Mouse (Mus musculus): ENCODE data around the gene Purb. TPM values are rescaled to one million over a fixed set of nuclear protein-coding genes. Genes with fewer than 3 reads are reported as not detected.
"Not testable (repeated sequence)": the region's sequence is repeated elsewhere in the genome, so short reads cannot be mapped to it uniquely, and the experiment has no call there.

Purb gene
- total and polyA plus RNA-seq, 2 experiments from 2014 or later, result 17.1 to 36.9 TPM

GRCm38 (mm10) chr11:6471054-6471453 is 4.7 kb downstream of the Purb start:
- Histone ChIP-seq H3K27me3 (ENCODE audit: insufficient read depth, low read length) (no peaks in the 10 kb centered on the region), H3K4me3 (ENCODE audit: low read length) (peak overlapping the region; percentile 91), H3K4me1 (ENCODE audit: insufficient read depth, low read length) (peaks cover 23% of the 10 kb centered on the region), H3K9me3 (ENCODE audit: low read length) (no peaks in the 10 kb centered on the region), H3K36me3 (ENCODE audit: insufficient read depth, low read length) (peaks cover 3% of the 10 kb centered on the region), H3K27ac (peak overlapping the region; percentile 5; the same call in 1 of the 2 replicates), H3K9ac (replicated peaks; ENCODE audit: low read length) (peak overlapping the region; percentile 30; the same call in 1 of the 2 replicates), H3K4me2 (ENCODE audit: low read depth, low read length) (peak overlapping the region; percentile 98)
- no peak for ATAC-seq
- DNase-seq (ENCODE audit: low spot score), result no peak
- no peak for TF ChIP-seq CTCF (IDR thresholded peaks at IDR 0.05; ENCODE audit: low read depth)
- 40% methylated on average over 2 of the region's 2 CpGs for whole genome bisulfite sequencing

GRCm38 (mm10) chr11:6468541-6468940 is 7.2 kb downstream of the Purb start:
- Histone ChIP-seq H3K4me1 (ENCODE audit: insufficient read depth, low read length) (peaks cover 19% of the 10 kb centered on the region), H3K27ac (no peak overlapping the region), H3K4me2 (ENCODE audit: low read depth, low read length) (peak overlapping the region; percentile 5; the same call in 1 of the 2 replicates), H3K9ac (replicated peaks; ENCODE audit: low read length) (no peak overlapping the region), H3K9me3 (ENCODE audit: low read length) (no peaks in the 10 kb centered on the region), H3K36me3 (ENCODE audit: insufficient read depth, low read length) (peaks cover 3% of the 10 kb centered on the region), H3K4me3 (ENCODE audit: low read length) (no peak overlapping the region), H3K27me3 (ENCODE audit: insufficient read depth, low read length) (no peaks in the 10 kb centered on the region)
- 50% methylated on average over 2 of the region's 2 CpGs for WGBS
- DNase-seq (ENCODE audit: low spot score), result no peak
- no peak for ATAC-seq
- TF ChIP-seq CTCF (IDR thresholded peaks at IDR 0.05; ENCODE audit: low read depth), result no peak

- Histone ChIP-seq H3K9me3 (ENCODE audit: low read length) (no peaks in the 10 kb centered on the region), H3K4me1 (ENCODE audit: insufficient read depth, low read length) (peaks cover 10% of the 10 kb centered on the region; the same call in 1 of the 2 replicates), H3K27ac (no peak overlapping the region), H3K4me2 (ENCODE audit: low read depth, low read length) (no peak overlapping the region), H3K27me3 (ENCODE audit: insufficient read depth, low read length) (no peaks in the 10 kb centered on the region), H3K36me3 (ENCODE audit: insufficient read depth, low read length) (peaks cover 3% of the 10 kb centered on the region), H3K4me3 (ENCODE audit: low read length) (no peak overlapping the region), H3K9ac (replicated peaks; ENCODE audit: low read length) (no peak overlapping the region)
- DNase-seq (ENCODE audit: low spot score) (peak; percentile 94), ATAC-seq (peak; percentile 82)
- 17% methylated on average over 4 of the region's 4 CpGs for WGBS
- TF ChIP-seq CTCF (IDR thresholded peaks at IDR 0.05; ENCODE audit: low read depth), result peak; percentile 76
These were observed 10.6 kb downstream of the Purb start for GRCm38 (mm10) chr11:6465122-6465521.

- Histone ChIP-seq H3K27ac (no peak overlapping the region), H3K9me3 (ENCODE audit: low read length) (no peaks in the 10 kb centered on the region), H3K4me1 (ENCODE audit: insufficient read depth, low read length) (no peaks in the 10 kb centered on the region), H3K4me3 (ENCODE audit: low read length) (no peak overlapping the region), H3K9ac (replicated peaks; ENCODE audit: low read length) (no peak overlapping the region), H3K4me2 (ENCODE audit: low read depth, low read length) (no peak overlapping the region), H3K36me3 (ENCODE audit: insufficient read depth, low read length) (peaks cover 3% of the 10 kb centered on the region), H3K27me3 (ENCODE audit: insufficient read depth, low read length) (no peaks in the 10 kb centered on the region)
- 91% methylated on average over 6 of the region's 6 CpGs for WGBS
- no peak for ATAC-seq
- no peak for DNase-seq (ENCODE audit: low spot score)
- TF ChIP-seq CTCF (IDR thresholded peaks at IDR 0.05; ENCODE audit: low read depth), result no peak
These were observed 12.4 kb downstream of the Purb start for GRCm38 (mm10) chr11:6463159-6463837.

GRCm38 (mm10) chr11:6456083-6456482 is 19.6 kb downstream of the Purb start:
- Histone ChIP-seq H3K36me3 (ENCODE audit: insufficient read depth, low read length) (no peaks in the 10 kb centered on the region), H3K27ac (no peak overlapping the region), H3K4me2 (ENCODE audit: low read depth, low read length) (no peak overlapping the region), H3K4me1 (ENCODE audit: insufficient read depth, low read length) (no peaks in the 10 kb centered on the region), H3K27me3 (ENCODE audit: insufficient read depth, low read length) (no peaks in the 10 kb centered on the region), H3K9ac (replicated peaks; ENCODE audit: low read length) (no peak overlapping the region), H3K4me3 (ENCODE audit: low read length) (no peak overlapping the region), H3K9me3 (ENCODE audit: low read length) (no peaks in the 10 kb centered on the region)
- 76% methylated on average over 6 of the region's 6 CpGs for WGBS
- DNase-seq (ENCODE audit: low spot score), result no peak
- no peak for ATAC-seq
- TF ChIP-seq CTCF (IDR thresholded peaks at IDR 0.05; ENCODE audit: low read depth), result no peak

GRCm38 (mm10) chr11:6448155-6448554 is 27.6 kb downstream of the Purb start:
- not testable (repeated sequence) for H3K9me3 ChIP-seq (ENCODE audit: low read length); H3K4me2 ChIP-seq (ENCODE audit: low read depth, low read length); H3K4me3 ChIP-seq (ENCODE audit: low read length); H3K36me3 ChIP-seq (ENCODE audit: insufficient read depth, low read length); H3K4me1 ChIP-seq (ENCODE audit: insufficient read depth, low read length); H3K27me3 ChIP-seq (ENCODE audit: insufficient read depth, low read length); H3K9ac ChIP-seq (replicated peaks; ENCODE audit: low read length); DNase-seq (ENCODE audit: low spot score); ATAC-seq; H3K27ac ChIP-seq
- WGBS, result 91% methylated on average over 5 of the region's 5 CpGs

- Histone ChIP-seq H3K9me3 (ENCODE audit: low read length) (no peaks in the 10 kb centered on the region), H3K4me1 (ENCODE audit: insufficient read depth, low read length) (no peaks in the 10 kb centered on the region), H3K36me3 (ENCODE audit: insufficient read depth, low read length) (no peaks in the 10 kb centered on the region), H3K27ac (no peak overlapping the region), H3K4me3 (ENCODE audit: low read length) (no peak overlapping the region), H3K27me3 (ENCODE audit: insufficient read depth, low read length) (no peaks in the 10 kb centered on the region), H3K4me2 (ENCODE audit: low read depth, low read length) (no peak overlapping the region), H3K9ac (replicated peaks; ENCODE audit: low read length) (no peak overlapping the region)
- ATAC-seq (no peak), DNase-seq (ENCODE audit: low spot score) (no peak)
- no peak for TF ChIP-seq CTCF (IDR thresholded peaks at IDR 0.05; ENCODE audit: low read depth)
- WGBS, result 72% methylated on average over 4 of the region's 4 CpGs
These were observed 28.2 kb downstream of the Purb start for GRCm38 (mm10) chr11:6447493-6447892.

All from hindbrain, postnatal 0 days (tissue).